Mouse (Mus musculus): Measurements from ENCODE around the gene Creb1. TPM values are rescaled to one million over a fixed set of nuclear protein-coding genes. Genes with fewer than 3 reads are reported as not detected.
"Not testable (repeated sequence)": the region's sequence is repeated elsewhere in the genome, so short reads cannot be mapped to it uniquely, and the experiment has no call there.

Creb1 gene
- polyA plus RNA-seq, 2 experiments: 19.6 to 39.5 TPM

DNA sequence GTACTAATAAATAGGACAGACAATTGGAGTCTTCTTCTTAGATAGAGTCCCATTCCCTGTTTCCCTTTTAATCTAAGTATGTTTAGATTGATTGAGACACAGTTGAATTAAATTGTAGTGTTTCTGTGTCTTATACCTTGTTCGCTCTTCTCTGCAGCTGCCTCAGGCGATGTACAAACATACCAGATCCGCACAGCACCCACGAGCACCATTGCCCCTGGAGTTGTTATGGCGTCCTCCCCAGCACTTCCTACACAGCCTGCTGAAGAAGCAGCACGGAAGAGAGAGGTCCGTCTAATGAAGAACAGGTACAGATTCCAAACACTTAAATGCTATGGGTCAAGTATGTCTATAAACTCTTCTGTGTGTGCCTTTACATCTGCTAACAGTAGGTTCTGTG lies 43.6 kb downstream of the Creb1 start:
- WGBS: 81% methylated on average over 7 of the region's 7 CpGs
- Histone ChIP-seq H3K4me1 (ENCODE audit: control insufficient read depth, insufficient read depth, low read length) (no peaks in the 10 kb centered on the region), H3K9me3 (ENCODE audit: control insufficient read depth, low read length) (no peaks in the 10 kb centered on the region)

DNA sequence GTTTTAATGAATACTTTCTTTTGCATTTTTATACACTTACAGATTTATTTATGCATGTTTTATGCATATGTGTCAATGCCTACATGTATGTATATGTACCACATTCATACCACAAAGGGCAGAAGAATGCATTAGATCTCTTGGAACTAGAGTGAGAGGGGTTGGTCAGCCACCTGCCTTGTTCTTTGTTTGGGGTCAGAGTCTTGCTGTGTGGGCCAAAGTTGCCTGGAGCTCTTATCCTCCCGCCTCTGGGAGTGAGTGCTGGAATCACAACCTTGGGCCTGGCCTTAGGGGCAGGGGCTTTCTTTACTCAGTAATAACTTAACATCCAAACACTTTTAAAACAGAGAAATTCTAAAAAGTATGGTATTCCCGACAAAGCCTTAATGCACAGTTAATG lies 44.3 kb downstream of the Creb1 start:
- Histone ChIP-seq H3K27ac (replicated peaks; ENCODE audit: low read depth, low read length) (no peak overlapping the region), H3K4me2 (replicated peaks; ENCODE audit: low read depth, low read length, severe bottlenecking) (no peak overlapping the region), H3K4me1 (ENCODE audit: control insufficient read depth, insufficient read depth, low read length) (no peaks in the 10 kb centered on the region), H3K9ac (ENCODE audit: low read depth, low read length, severe bottlenecking) (no peak overlapping the region), H3K27me3 (ENCODE audit: control insufficient read depth, insufficient read depth, low read length) (no peaks in the 10 kb centered on the region), H3K36me3 (ENCODE audit: control insufficient read depth, insufficient read depth, low read length) (peaks cover 59% of the 10 kb centered on the region), H3K9me3 (ENCODE audit: control insufficient read depth, low read length) (no peaks in the 10 kb centered on the region), H3K4me3 (replicated peaks; ENCODE audit: low read length) (no peak overlapping the region)
- 79% methylated on average over 2 of the region's 2 CpGs for WGBS
- no peak for ATAC-seq (ENCODE audit: low FRiP score, low read depth)
- TF ChIP-seq POLR2A (IDR thresholded peaks at IDR 0.05; ENCODE audit: borderline replicate concordance, extremely low read depth, insufficient read depth, insufficient read length): no peak
- DNase-seq (ENCODE audit: low spot score): no peak

More for the DNA sequence above, 43.6 kb downstream of the Creb1 start:
- peaks cover 52% of the 10 kb centered on the region for H3K36me3 ChIP-seq (ENCODE audit: control insufficient read depth, insufficient read depth, low read length)
- no peak overlapping the region for H3K4me3 ChIP-seq (replicated peaks; ENCODE audit: low read length)
- no peaks in the 10 kb centered on the region for H3K27me3 ChIP-seq (ENCODE audit: control insufficient read depth, insufficient read depth, low read length)
- no peak for ATAC-seq (ENCODE audit: low FRiP score, low read depth)
- no peak for DNase-seq (ENCODE audit: low spot score)
- H3K9ac ChIP-seq (ENCODE audit: low read depth, low read length, severe bottlenecking): no peak overlapping the region
- H3K27ac ChIP-seq (replicated peaks; ENCODE audit: low read depth, low read length): no peak overlapping the region
- TF ChIP-seq POLR2A (IDR thresholded peaks at IDR 0.05; ENCODE audit: borderline replicate concordance, extremely low read depth, insufficient read depth, insufficient read length): no peak
- H3K4me2 ChIP-seq (replicated peaks; ENCODE audit: low read depth, low read length, severe bottlenecking): no peak overlapping the region

DNA sequence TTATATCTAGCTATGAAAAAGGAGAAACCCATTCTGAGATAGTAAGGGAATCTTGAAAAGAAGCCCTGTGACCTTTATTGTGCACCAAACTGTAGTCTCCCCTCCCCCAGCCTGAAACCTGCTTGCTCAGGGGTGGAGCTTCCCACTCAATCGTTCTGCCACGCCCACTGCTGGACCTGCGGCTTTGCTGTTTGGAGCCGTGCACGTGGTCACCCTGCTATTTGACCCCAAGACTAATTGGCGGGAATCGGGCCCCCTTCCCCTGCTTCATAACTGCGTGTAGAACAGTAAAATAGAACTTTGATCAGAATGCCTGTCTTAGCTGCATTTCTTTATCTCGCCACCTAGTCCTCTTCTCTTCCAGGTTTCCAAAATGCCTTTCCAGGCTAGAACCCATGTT lies 45.5 kb downstream of the Creb1 start:
- not testable (repeated sequence) for H3K9ac ChIP-seq (ENCODE audit: low read depth, low read length, severe bottlenecking); H3K4me3 ChIP-seq (replicated peaks; ENCODE audit: low read length); H3K27ac ChIP-seq (replicated peaks; ENCODE audit: low read depth, low read length); H3K9me3 ChIP-seq (ENCODE audit: control insufficient read depth, low read length); H3K4me2 ChIP-seq (replicated peaks; ENCODE audit: low read depth, low read length, severe bottlenecking); H3K4me1 ChIP-seq (ENCODE audit: control insufficient read depth, insufficient read depth, low read length); H3K27me3 ChIP-seq (ENCODE audit: control insufficient read depth, insufficient read depth, low read length); DNase-seq (ENCODE audit: low spot score); ATAC-seq (ENCODE audit: low FRiP score, low read depth)
- 52% methylated on average over 9 of the region's 9 CpGs for WGBS
- H3K36me3 ChIP-seq (ENCODE audit: control insufficient read depth, insufficient read depth, low read length): peaks cover 55% of the 10 kb centered on the region

DNA sequence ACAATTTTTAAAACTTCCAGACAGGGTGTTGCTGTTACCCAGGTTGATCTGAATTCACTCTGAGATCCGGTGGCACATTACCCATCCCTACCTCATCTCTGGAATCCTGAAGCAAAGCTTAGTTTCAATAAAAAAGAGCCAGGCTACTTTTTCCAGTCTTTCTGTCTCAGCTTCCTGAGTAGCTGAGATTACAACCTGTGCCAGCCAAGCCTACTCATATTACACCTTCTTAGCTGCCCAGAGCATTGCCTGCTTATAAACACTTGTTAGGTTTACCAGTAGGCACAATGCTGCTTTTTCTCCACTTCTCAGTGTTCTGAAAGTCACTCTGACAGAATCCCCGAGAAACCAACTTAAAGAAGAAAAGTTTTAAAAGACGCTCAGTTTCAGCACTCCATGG lies 46.4 kb downstream of the Creb1 start:
- no peak for TF ChIP-seq POLR2A (IDR thresholded peaks at IDR 0.05; ENCODE audit: borderline replicate concordance, extremely low read depth, insufficient read depth, insufficient read length)
- no peak overlapping the region for H3K4me2 ChIP-seq (replicated peaks; ENCODE audit: low read depth, low read length, severe bottlenecking)
- no peaks in the 10 kb centered on the region for H3K27me3 ChIP-seq (ENCODE audit: control insufficient read depth, insufficient read depth, low read length)
- DNase-seq (ENCODE audit: low spot score) (no peak), ATAC-seq (ENCODE audit: low FRiP score, low read depth) (no peak)
- no peak overlapping the region for H3K4me3 ChIP-seq (replicated peaks; ENCODE audit: low read length)
- no peaks in the 10 kb centered on the region for H3K9me3 ChIP-seq (ENCODE audit: control insufficient read depth, low read length)
- H3K36me3 ChIP-seq (ENCODE audit: control insufficient read depth, insufficient read depth, low read length): peaks cover 55% of the 10 kb centered on the region
- 80% methylated on average over 3 of the region's 3 CpGs for WGBS
- no peak overlapping the region for H3K27ac ChIP-seq (replicated peaks; ENCODE audit: low read depth, low read length)
- H3K9ac ChIP-seq (ENCODE audit: low read depth, low read length, severe bottlenecking): no peak overlapping the region
- no peaks in the 10 kb centered on the region for H3K4me1 ChIP-seq (ENCODE audit: control insufficient read depth, insufficient read depth, low read length)

DNA sequence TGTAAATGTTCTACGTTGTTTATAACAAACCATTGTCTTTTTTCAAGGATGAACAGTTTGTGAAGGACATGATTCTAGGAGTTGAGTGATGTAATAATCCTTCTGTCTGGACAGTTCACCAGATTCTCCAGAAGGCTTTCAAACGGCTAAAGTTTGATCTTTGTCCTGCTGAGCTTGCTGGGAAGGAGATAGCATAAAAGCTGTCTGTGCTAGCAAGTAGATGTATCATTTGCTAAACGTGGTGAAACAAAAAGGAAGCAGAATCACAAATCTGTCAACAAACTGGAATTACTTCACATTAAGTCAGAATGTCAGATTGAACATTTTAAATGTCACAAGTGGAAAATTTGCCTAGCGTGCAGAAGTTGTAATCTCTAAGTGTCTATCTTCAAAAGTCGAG lies 66.5 kb downstream of the Creb1 start:
- Histone ChIP-seq H3K27me3 (ENCODE audit: control insufficient read depth, insufficient read depth, low read length) (no peaks in the 10 kb centered on the region), H3K27ac (replicated peaks; ENCODE audit: low read depth, low read length) (no peak overlapping the region), H3K9me3 (ENCODE audit: control insufficient read depth, low read length) (no peaks in the 10 kb centered on the region), H3K4me3 (replicated peaks; ENCODE audit: low read length) (no peak overlapping the region), H3K4me1 (ENCODE audit: control insufficient read depth, insufficient read depth, low read length) (no peaks in the 10 kb centered on the region), H3K9ac (ENCODE audit: low read depth, low read length, severe bottlenecking) (no peak overlapping the region), H3K4me2 (replicated peaks; ENCODE audit: low read depth, low read length, severe bottlenecking) (no peak overlapping the region), H3K36me3 (ENCODE audit: control insufficient read depth, insufficient read depth, low read length) (peaks cover 33% of the 10 kb centered on the region)
- 56% methylated on average over 5 of the region's 5 CpGs for WGBS
- ATAC-seq (ENCODE audit: low FRiP score, low read depth) (no peak), DNase-seq (ENCODE audit: low spot score) (no peak)
- no peak for TF ChIP-seq POLR2A (IDR thresholded peaks at IDR 0.05; ENCODE audit: borderline replicate concordance, extremely low read depth, insufficient read depth, insufficient read length)

DNA sequence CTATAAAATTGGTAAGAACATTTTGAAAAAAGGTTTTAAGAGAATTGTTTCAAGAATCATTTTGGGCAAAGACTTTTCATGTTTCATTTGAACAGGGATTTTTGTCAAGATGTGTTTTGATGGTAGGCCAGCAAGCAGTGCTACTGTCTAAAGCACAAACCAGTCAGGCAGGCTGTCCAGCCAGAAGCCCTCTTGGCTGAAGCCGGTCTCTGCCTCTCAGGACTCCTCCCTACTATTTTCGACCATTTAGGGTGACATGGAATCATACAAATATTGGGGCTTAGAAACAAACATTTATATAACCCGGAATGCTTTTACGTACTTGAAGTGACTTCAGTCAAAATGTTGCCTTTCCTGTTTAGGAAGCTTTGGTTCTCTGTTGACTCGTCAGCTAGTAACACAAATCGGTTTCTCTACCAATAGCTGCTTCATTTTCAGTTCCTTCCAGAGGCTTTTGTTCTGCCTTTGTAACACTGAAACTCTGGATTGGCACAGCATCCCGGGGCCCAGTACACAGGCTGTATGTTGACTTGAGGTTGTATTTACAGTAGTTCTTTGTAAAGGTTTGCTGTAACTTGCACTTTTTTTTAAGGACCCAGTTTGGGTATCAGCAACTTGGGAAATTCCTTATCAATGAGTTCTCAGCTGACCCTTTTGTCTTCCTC lies 68.1 kb downstream of the Creb1 start:
- H3K27ac ChIP-seq (replicated peaks; ENCODE audit: low read depth, low read length): no peak overlapping the region
- no peak for TF ChIP-seq POLR2A (IDR thresholded peaks at IDR 0.05; ENCODE audit: borderline replicate concordance, extremely low read depth, insufficient read depth, insufficient read length)
- H3K4me2 ChIP-seq (replicated peaks; ENCODE audit: low read depth, low read length, severe bottlenecking): no peak overlapping the region
- DNase-seq (ENCODE audit: low spot score) (no peak), ATAC-seq (ENCODE audit: low FRiP score, low read depth) (no peak)
- peaks cover 44% of the 10 kb centered on the region for H3K36me3 ChIP-seq (ENCODE audit: control insufficient read depth, insufficient read depth, low read length)
- H3K27me3 ChIP-seq (ENCODE audit: control insufficient read depth, insufficient read depth, low read length): no peaks in the 10 kb centered on the region
- no peak overlapping the region for H3K9ac ChIP-seq (ENCODE audit: low read depth, low read length, severe bottlenecking)
- H3K4me3 ChIP-seq (replicated peaks; ENCODE audit: low read length): no peak overlapping the region
- H3K4me1 ChIP-seq (ENCODE audit: control insufficient read depth, insufficient read depth, low read length): no peaks in the 10 kb centered on the region
- no peaks in the 10 kb centered on the region for H3K9me3 ChIP-seq (ENCODE audit: control insufficient read depth, low read length)
- 83% methylated on average over 7 of the region's 7 CpGs for WGBS
